In genomic region chr1:155740622-155741377, GRCm38 (mm10) we compare ENCODE assay signal across 9 mouse cellular contexts. TPM values are rescaled to one million over a fixed set of nuclear protein-coding genes. Genes with fewer than 3 reads are reported as not detected.
DNase-seq lines count a peak whose midpoint lies in the region; ATAC-seq and TF ChIP-seq lines count a peak whose summit lies in the region.
"Had no signal": no experiment of that assay in that cellular context is flagged by ENCODE, and none has a peak within 500 bp of the region (broad histone marks: within the 10 kb centered on the region; RNA-seq: fewer than 3 reads in every experiment).

No protein-coding gene starts in this region.

- peak overlapping the region; percentile 65 for H3K4me3 ChIP-seq in E14TG2a.4 (replicated peaks; ENCODE audit: low read length)
- H3K4me3 ChIP-seq in forebrain, embryonic 10.5 days, result peak overlapping the region; percentile 66
- peak overlapping the region; percentile 45 for H3K4me3 ChIP-seq in intestine, embryonic 15.5 days (replicated peaks)
- peak overlapping the region; percentile 48 for H3K4me3 ChIP-seq in lung, postnatal 0 days (ENCODE audit: low read depth, low read length)
- H3K4me3 ChIP-seq: erythroblast, embryonic 14.5 days had no signal

- H3K36me3 ChIP-seq in E14TG2a.4 (ENCODE audit: insufficient read depth, low read length), result no peaks in the 10 kb centered on the region
- no peaks in the 10 kb centered on the region for H3K36me3 ChIP-seq in forebrain, embryonic 10.5 days (replicated peaks)
- H3K36me3 ChIP-seq in intestine, embryonic 15.5 days, result no peaks in the 10 kb centered on the region
- no peaks in the 10 kb centered on the region for H3K36me3 ChIP-seq in lung, postnatal 0 days (ENCODE audit: insufficient read depth, low read length)

- H3K9ac ChIP-seq in intestine, embryonic 15.5 days, result 0 out of 2 replicates have a peak overlapping the region, but pooled peaks have one; percentile 8
- H3K9ac ChIP-seq in lung, postnatal 0 days (replicated peaks; ENCODE audit: low read depth), result no peak overlapping the region

- peaks cover 56% of the 10 kb centered on the region for H3K4me1 ChIP-seq in E14TG2a.4 (replicated peaks; ENCODE audit: low read depth, low read length)
- H3K4me1 ChIP-seq in forebrain, embryonic 10.5 days, result peaks cover 50% of the 10 kb centered on the region
- peaks cover 38% of the 10 kb centered on the region for H3K4me1 ChIP-seq in intestine, embryonic 15.5 days (replicated peaks)
- H3K4me1 ChIP-seq in lung, postnatal 0 days (ENCODE audit: insufficient read depth, low read depth, low read length), result peaks cover 21% of the 10 kb centered on the region; the same call in 1 of the 2 replicates

- TF ChIP-seq CTCF in E14TG2a.4 (conservative IDR thresholded peaks at IDR 0.05; ENCODE audit: low read length), result no peak
- TF ChIP-seq CTCF in lung, postnatal 0 days (IDR thresholded peaks at IDR 0.05), result no peak

- ATAC-seq in intestine, embryonic 15.5 days, result no peak
- 0 out of 2 replicates have a peak, but pooled peaks have one; percentile 25 for ATAC-seq in lung, postnatal 0 days

- under 1% methylated on average over 44 of the region's 44 CpGs for WGBS in forebrain, embryonic 10.5 days
- under 1% methylated on average over 44 of the region's 44 CpGs for WGBS in intestine, embryonic 15.5 days
- 1% methylated on average over 44 of the region's 44 CpGs for WGBS in lung, postnatal 0 days

- H3K27ac ChIP-seq in forebrain, embryonic 10.5 days, result no peak overlapping the region
- H3K27ac ChIP-seq in intestine, embryonic 15.5 days, result no peak overlapping the region
- no peak overlapping the region for H3K27ac ChIP-seq in lung, postnatal 0 days (ENCODE audit: low read length)

- DNase-seq in adrenal gland, adult 2 months, result peak; percentile 39
- no peak for DNase-seq in adrenal gland, adult 18-20 months (ENCODE audit: low spot score in 2 of 2)
- peak; percentile 66 for DNase-seq in forebrain, embryonic 10.5 days (ENCODE audit: extremely low spot score, low spot score)
- no peak for DNase-seq in lung, postnatal 0 days (ENCODE audit: low spot score)
- DNase-seq in thymus, postnatal 36 days, result peak; percentile 15 to 16
- DNase-seq in spleen, postnatal 36 days (ENCODE audit: low spot score in 2 of 2), result no peak

- no peak for TF ChIP-seq EP300 in lung, postnatal 0 days (IDR thresholded peaks at IDR 0.05)

- peaks cover 90% of the 10 kb centered on the region for H3K27me3 ChIP-seq in E14TG2a.4 (ENCODE audit: insufficient read depth, low read length)
- peaks cover 100% of the 10 kb centered on the region for H3K27me3 ChIP-seq in forebrain, embryonic 10.5 days (ENCODE audit: poor library complexity, severe bottlenecking)
- peaks cover 86% of the 10 kb centered on the region for H3K27me3 ChIP-seq in intestine, embryonic 15.5 days (replicated peaks)
- H3K27me3 ChIP-seq in lung, postnatal 0 days (replicated peaks; ENCODE audit: insufficient read depth, low read length), result peaks cover 86% of the 10 kb centered on the region

- peak overlapping the region; percentile 98 for H3K4me2 ChIP-seq in intestine, embryonic 15.5 days (replicated peaks)
- peak overlapping the region; percentile 95 for H3K4me2 ChIP-seq in lung, postnatal 0 days (replicated peaks; ENCODE audit: low read depth, low read length)

- no peaks in the 10 kb centered on the region for H3K9me3 ChIP-seq in E14TG2a.4 (ENCODE audit: low read length)
- no peaks in the 10 kb centered on the region for H3K9me3 ChIP-seq in forebrain, embryonic 10.5 days
- no peaks in the 10 kb centered on the region for H3K9me3 ChIP-seq in intestine, embryonic 15.5 days
- no peaks in the 10 kb centered on the region for H3K9me3 ChIP-seq in lung, postnatal 0 days (ENCODE audit: low read length)

RNA-seq across cellular contexts. Expression of gene Lhx4, which starts 10.7 kb away (rescaled TPM):
- total RNA-seq in adrenal gland, adult 2 months (2021), result under 1 TPM in 1 of 2 experiments, not detected in 1; 0.10 TPM
- polyA plus RNA-seq in adrenal gland, adult 2 months (2012; rRNA removed), result 0.02 TPM in 1 of 2 replicates, not detected in the other
- total RNA-seq in adrenal gland, adult 18-20 months (2021), result under 1 TPM in 1 of 2 experiments, not detected in 1; 0.06 TPM
- not detected in 2 replicates for polyA plus RNA-seq in forebrain, embryonic 10.5 days (2016; fragmentation: Nextera tagmentation; extraction: Ambion mirVana)
- not detected in 2 replicates for polyA plus RNA-seq in intestine, embryonic 15.5 days (2015; fragmentation: Nextera tagmentation; extraction: Ambion mirVana)
- polyA plus RNA-seq in lung, postnatal 0 days (2015; fragmentation: Nextera tagmentation; extraction: Ambion mirVana), result not detected in 2 replicates
- polyA plus RNA-seq: erythroblast, embryonic 14.5 days had no signal

Comparison
In these comparisons a context has a peak if more than half of its experiments do, and no peak if none do; other contexts are left out.
1. DNase-seq: peak in adrenal gland, adult 2 months (single experiment), forebrain, embryonic 10.5 days (single experiment) and thymus, postnatal 36 days (2 of 2); none in adrenal gland, adult 18-20 months (0 of 2), lung, postnatal 0 days (single experiment) and spleen, postnatal 36 days (0 of 2).
2. Peak in every context shown above with its lines, with median percentiles within 50 percentile points of each other: H3K4me3 ChIP-seq.